Mouse (Mus musculus) retina, postnatal 1 day (tissue): ENCODE data around the gene Pitpnm1.
A peak's percentile ranks its signal among the peaks of the same experiment; 100 is the strongest.

Source experiments
- DNase-seq: peaks from one replicate; pipeline ENCODE4 v3.0.0-alpha.2; 2012

Pitpnm1 gene

DNA sequence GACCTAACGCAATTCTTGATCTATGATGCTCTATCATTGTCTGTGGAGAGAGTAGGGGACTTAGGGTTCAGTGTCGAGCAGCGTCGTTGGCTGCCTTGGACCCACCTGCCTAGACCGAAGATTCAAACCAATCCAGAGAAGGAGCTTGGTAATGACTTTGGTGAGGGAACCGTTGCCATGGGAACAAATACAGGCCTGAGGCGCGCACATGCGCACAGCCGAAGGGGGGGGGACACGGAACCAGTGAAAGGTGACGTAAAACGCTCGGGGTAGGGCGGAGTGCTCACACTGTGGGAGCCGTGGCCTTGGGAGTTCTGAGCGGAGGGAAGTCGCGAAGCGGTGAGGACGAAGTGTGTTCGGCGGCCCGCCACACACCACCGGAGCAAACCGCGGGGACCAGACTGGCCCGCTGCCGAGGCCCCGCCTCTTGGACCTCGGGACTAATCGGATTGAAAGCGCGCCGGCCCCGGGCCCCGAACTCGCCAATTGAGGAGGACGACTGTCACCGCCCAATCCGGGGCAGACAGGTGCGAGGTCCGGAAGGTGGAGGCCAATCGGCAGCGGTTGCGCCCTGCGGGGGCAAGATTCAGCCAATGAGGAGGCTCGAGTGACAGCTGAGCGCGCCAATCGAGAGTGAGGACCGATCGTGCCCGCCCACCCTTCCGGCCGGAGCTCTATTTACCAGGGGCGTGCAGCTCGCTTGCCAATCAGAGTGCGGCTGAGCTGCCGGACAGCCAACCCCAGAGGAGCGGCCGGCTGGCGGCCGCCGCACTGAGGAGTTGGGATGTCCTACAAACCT lies 3.0 kb upstream of the Pitpnm1 start, which contains the start of gene Cdk2ap2:
TSS of gene Cdk2ap2 (plus strand) at position 541 of the 799 bp plus-strand sequence.
- peak; percentile 98 for DNase-seq

DNA sequence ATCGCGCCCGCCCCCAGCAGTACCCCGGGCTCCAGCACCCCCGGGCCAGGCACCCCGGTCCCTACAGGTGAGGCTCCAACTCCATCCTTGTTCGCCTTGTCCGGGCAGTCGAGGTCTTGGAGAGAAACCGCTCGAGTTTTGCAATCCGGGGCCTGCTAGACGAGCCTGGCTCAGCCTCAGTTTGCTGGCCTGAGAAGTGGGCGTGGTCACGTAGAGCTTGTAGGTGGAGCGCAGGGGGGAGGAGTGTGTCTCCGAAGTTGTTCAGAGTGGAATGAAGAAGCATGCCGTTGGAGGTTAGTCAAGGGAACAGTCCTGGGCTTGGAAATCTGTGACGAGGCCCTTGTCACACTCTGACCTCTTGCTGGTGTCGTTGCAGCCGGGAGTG lies 2.4 kb upstream of the Pitpnm1 start:
- DNase-seq: no peak

DNA sequence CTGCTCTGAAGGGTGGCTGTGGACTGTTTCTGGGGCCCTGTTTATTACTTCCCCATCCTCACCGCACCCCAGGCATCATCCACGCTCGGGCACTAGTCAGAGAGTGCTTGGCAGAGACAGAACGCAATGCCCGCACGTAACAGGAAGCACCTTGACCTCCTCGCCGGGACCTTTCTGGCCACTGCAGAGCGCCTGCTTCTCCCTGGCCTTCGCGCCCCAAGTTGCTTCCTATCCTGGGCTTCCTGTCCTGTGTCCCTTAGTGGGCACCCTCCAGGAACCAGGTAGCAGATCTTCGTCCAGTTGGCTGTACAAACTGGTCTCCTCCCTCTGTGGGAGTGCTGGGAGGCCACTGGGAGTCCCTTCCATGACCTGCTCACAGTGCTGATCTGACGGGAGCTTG lies 1.4 kb upstream of the Pitpnm1 start:
- DNase-seq: no peak

DNA sequence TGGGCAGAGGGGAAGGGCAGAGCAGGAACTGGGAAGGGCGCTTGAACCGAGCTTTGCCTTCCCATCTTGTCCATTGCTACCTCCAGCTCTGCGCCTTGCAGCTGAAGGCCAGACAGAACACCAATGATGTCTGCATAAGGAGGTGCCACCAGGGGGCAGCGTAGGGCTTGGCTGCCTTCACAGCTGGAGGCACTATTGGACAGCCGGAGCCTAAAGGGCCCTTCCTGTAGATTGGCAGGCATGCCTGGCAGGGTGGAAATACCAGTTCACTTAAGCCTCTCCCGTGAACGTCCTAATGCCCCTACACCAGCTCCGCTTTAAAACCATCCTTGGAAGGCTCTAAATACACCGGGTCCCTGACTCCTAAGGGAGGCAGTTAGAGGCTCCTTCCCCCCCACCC lies 742 bp upstream of the Pitpnm1 start:
- peak; percentile 94 for DNase-seq

DNA sequence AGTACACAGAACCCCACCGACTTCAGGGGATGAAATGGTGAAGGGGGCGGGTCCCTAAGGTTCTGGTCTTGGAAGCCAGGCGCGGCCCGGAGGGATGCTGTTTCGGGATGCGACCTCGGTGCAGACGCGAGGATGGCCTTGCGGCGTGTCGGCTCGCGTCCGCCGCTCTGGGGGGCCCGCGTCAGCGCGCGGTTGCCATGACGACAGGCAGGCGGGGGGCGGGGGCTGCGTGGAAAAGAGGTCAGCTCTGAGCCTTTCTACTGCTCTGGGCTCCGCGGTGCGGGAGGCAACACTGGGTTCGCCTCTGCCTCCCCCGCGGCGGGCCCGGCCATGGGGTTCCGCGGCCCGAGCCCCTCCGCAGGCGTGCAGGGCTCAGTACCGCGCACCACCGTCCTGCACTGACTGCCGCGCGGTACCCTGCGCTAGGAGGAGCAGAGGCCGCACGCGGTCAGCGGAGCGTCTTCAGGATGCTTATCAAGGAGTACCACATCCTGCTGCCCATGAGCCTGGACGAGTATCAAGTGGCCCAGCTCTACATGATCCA lies 992 bp downstream of the Pitpnm1 start:
- peak; percentile 92 for DNase-seq

DNA sequence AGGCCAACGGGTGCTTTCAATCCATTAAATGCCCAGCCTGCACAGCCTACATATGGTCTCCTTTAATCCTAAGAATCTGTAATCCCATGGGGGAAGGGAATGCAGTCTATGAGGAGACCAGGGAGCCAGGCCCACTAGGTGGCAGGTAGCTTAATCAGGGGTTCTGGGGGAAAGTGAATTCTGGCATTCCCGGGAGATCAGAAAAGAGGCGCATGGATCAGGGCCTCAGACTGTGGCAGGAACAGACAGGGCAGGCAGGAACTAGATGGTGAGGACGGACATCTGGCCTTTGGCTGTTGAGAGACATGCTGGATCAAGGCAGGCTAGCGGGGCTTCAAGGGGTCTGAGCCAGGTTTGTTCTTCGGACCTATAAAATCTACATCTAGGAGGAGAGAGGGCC lies 1.7 kb downstream of the Pitpnm1 start:
- DNase-seq: peak; percentile 87

DNA sequence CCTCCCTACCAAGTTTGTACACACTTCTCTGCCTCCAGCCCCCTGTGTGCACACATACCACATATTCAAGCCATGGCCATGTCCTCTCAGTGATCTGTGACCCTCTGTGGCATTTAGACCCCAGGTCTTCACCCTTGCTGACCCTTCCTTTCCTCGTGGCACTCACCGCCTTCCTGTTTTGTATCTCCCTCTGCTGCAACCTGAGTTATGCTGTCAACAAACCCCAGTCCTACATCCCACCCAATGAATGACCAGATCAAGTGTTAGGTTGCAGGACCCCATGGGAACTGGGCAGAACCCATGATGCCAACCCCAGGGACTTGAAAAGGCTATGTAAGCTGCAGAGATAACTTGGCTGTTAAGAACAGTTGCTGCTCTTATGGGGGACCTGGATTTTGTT lies 2.3 kb downstream of the Pitpnm1 start:
- no peak for DNase-seq

DNA sequence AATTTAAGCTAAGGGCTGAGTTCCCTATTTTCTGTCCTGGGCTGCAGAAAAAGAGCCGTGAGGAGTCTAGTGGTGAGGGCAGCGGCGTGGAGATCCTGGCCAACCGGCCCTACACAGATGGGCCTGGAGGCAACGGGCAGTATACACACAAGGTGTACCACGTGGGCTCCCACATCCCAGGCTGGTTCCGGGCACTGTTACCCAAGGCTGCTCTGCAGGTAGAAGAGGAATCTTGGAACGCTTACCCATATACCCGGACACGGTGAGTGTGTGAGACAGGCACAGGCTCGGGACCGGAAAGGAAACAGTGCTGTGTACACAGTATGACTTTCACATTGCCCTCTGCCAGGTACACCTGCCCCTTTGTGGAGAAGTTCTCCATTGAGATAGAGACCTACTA lies 2.8 kb downstream of the Pitpnm1 start:
- no peak for DNase-seq

DNA sequence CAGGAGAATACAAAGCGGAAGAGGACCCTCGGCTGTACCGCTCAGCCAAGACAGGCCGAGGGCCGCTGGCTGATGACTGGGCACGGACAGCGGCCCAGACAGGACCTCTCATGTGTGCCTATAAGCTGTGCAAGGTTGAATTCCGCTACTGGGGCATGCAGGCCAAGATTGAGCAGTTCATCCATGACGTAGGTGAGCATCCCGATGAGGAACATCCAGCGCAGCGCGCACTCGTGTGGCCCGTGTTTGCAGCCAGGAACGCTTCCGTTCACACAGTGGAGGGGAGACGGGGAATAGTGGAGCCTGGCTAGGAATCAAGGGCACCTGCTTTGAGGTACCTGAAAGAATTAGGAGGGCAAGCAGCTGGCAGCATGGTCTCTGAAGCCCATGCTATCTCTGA lies 3.5 kb downstream of the Pitpnm1 start:
- no peak for DNase-seq

DNA sequence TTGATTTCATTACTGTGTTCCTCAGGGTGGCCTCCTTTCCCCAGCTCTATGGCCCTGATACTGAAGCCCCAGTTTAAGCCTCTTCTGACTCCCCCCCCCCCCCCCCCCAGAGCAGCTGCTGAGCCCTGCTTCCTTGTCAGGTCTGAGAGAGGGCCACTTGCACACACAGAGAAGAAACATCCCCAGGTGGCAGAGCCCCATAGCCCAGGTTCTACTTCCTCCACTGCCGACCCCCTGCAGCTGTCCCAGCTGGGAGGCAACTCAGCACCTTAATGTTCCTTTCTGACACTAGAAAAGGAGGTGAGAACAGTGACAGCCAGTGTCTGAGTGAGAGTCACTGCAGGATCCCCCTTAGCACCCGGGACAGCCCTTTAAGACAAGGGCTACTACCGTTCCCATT lies 4.0 kb downstream of the Pitpnm1 start:
- DNase-seq: no peak

DNA sequence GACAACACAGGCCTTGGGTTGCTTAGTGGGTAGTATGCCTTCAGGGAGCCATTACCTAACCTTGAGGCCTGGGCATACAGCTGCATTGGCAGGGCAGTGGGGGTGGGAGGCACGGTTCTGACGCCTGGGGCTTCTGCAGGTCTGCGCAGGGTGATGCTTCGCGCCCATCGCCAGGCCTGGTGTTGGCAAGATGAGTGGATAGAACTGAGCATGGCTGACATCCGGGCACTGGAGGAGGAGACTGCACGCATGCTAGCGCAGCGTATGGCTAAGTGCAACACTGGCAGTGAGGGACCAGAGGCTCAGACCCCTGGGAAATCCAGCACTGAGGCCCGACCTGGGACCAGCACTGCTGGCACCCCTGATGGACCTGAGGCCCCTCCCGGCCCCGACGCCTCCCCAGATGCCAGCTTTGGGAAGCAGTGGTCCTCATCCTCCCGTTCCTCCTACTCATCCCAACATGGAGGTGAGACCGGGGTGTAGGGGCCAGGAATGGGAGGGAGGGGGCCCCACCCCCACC lies 4.9 kb downstream of the Pitpnm1 start:
- no peak for DNase-seq

DNA sequence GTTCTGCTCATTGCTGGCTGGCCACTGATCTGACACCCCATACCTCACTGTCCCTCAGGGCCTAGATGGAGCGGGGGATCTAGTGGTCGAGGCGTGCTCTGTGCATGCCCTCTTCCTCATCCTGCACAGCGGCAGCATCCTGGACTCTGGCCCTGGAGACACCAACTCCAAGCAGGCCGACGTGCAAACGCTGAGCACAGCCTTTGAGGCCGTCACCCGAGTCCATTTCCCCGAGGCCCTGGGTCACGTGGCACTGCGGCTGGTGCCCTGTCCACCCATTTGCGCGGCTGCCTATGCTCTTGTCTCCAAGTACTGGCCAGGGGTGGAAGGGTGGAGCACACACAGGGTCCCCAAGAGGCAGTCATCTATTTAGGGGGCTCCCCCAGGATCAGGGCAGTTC lies 6.9 kb downstream of the Pitpnm1 start:
- DNase-seq: no peak

DNA sequence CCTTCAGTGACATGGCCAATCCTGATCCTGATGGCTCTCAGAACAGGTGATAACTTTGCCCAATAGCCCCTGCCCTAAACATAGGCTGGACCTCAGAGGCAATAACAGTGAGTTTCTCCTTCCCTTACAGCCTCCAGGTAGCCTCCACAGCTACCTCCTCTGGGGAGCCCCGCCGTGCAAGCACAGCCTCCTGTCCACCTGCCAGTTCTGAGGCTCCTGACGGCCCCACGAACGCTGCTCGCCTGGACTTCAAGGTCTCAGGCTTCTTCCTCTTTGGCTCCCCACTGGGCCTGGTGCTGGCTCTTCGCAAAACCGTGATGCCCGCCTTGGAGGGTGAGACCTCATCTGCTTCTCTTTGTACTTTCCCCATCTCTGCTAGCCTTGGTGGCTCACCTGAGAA lies 8.7 kb downstream of the Pitpnm1 start:
- DNase-seq: no peak

DNA sequence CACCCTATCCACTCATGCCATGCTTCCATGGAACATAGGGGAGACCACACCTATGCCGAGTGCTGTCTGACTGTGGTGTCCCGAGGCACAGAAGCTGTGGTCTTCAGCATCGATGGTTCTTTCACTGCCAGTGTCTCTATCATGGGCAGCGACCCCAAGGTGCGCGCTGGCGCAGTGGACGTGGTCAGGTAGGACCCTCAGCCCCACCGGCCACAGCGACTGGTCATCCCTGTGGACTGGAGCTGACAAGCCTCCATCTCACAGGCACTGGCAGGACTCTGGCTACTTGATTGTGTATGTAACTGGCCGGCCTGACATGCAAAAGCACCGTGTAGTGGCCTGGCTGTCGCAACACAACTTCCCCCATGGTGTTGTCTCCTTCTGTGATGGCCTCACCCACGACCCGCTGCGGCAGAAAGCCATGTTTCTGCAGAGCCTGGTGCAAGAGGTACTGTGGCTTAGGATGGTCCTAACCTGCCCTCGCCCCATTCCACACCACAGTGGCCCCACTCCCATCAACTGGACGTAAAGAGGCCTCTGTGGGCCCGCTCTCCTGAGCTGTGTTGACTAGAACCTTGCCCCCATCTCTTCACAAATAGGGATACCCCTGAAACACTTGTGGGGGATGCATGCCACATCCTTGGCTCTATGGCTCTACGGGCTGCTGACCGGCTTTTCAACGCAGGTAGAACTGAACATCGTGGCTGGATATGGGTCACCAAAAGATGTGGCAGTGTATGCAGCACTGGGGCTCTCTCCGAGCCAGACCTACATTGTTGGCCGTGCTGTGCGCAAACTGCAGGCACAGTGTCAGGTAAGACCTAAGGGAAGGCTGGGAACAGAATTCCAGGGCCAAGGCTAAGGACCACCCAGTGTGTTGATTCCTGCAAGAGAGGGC lies 12.5 kb downstream of the Pitpnm1 start:
- DNase-seq: no peak

DNA sequence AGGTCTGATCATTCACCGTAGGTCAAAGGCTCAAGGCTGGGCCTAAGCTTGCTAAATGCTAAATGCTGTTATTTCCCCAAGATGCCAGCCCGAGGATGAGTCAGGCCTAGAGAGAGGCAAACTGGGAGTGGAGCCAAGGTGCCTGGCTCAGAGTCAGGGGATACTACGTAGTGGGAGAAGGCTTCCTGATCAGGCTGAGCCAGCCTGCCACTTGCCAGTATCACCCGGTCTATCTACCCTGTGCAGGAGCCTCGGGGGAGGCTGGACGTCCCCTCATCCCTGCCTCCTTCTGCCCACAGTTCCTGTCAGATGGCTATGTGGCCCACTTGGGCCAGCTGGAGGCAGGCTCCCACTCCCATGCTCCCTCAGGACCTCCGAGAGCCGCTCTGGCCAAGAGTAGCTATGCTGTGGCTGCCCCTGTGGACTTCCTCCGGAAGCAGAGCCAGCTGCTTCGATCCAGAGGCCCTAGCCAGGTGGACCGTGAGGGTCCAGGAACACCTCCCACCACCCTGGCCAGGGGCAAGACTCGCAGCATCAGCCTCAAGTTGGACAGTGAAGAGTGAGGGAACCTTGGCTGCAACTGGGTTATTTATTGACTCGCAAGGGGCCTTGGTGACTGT lies 13.5 kb downstream of the Pitpnm1 start:
- no peak for DNase-seq

DNA sequence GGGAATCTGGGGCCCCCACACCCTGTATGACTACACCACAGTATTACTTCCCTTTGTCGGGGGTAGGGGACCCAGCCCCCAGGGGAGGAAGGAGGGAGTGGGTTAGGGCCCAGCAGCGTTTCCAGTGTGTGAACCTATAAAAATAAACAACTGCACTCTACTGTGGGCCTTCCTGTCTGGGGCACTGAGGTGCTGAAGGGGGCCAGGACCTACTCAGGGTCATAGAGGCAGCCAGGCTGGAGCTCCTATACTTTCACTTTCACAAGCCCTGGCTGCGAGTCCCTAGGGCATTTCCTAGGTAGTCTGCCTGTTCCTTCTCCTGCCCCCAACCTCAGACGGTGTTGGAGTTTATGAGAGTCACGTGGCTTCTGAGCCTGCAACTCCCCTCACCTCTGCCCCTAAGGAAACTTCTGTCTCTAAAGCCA lies 14.0 kb downstream of the Pitpnm1 start:
- no peak for DNase-seq

DNA sequence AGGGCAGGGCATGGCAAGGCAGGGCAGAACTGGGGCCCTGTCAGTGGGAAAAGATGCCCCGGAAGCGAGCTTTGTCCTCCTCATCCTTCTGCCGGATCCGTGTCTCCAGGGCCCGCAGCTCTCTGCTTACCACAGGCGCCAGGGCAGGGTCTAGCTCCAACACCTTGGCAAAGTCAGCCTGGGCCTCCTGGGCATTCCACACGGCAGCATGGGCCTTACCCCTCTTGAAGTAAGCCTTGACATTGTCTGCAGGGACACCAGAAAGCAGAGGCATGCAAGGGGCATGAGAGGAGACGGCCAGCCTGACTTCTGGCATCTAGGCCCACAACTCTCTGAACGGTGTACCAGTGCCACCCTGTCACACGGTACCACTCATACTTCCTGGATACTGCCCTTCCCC lies 14.8 kb downstream of the Pitpnm1 start:
- DNase-seq: no peak

DNA sequence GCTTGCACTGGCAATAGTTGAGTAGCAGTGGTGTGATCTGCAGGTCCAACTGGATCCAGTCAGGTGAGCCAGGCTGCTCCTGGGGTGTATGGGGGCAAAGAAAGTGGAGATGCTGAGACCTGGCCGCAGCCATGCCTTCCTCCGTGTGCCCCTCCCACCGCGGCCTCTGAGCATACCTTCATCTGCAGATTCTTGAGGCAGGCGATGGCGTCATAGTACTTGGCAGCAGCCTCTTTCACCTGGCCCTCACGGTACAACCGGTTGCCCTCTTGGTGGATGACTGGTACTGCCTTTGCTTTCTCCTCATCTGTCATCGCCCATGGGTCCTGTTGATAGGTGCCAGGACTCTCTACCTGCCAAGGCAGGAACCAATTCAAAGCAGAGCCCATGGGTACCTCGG lies 15.3 kb downstream of the Pitpnm1 start:
- no peak for DNase-seq

DNA sequence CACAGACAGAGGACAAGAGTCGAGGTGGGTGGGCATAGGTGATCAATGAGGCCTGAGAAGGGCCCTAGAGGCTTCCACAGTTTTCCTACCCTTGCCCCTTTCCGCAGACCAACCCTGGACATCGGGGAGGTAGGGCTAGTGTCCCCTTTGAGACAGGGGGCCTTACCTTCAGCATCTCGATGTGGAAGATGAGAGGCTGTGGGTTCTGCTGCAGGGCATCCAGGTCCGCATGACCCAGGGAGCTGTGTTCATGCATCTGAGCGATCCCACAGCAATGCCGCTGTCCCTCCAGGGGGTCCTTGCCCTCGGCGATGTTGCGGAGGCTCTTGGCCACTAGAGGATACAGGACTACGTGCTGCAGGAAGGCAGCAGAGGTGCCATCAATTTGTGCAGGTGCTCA lies 16.0 kb downstream of the Pitpnm1 start:
- no peak for DNase-seq

DNA sequence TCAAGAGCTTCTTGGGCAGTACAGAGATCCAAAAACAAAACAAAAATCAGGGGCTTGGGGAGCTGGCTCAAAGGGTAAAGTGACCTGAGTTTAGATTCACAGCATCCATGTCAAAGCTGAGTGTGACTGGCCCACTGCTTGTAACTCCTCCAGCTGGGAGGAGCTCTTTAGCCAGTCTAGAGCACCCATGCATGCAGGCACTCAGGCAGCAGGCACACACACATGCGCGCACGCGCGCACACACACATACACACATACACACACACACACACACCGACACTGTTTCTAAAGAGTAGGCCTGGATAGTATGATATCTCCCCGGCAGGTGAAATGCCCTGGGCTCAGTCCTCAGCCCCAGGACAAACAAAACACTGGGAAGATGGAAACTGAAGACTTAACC lies 17.2 kb downstream of the Pitpnm1 start:
- DNase-seq: no peak

DNA sequence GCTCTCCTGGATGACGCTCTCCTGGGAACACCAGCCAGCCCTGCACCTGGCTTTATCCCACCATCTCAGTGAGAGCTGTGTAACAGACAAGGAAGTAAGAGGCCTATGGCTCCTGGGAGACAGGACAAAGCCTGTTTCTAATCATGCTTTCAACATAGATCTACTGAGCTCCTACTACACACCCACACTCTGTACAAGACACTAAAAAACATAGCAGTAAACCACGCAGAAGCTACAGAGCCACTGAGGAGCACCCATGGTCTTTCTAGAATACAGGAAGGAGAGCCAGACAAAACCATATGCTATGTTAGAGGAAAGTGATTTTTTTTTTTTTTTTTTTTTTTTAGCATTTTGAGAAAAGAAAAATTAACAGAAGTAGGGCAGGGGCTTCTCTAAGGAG lies 18.6 kb downstream of the Pitpnm1 start:
- DNase-seq: no peak

DNA sequence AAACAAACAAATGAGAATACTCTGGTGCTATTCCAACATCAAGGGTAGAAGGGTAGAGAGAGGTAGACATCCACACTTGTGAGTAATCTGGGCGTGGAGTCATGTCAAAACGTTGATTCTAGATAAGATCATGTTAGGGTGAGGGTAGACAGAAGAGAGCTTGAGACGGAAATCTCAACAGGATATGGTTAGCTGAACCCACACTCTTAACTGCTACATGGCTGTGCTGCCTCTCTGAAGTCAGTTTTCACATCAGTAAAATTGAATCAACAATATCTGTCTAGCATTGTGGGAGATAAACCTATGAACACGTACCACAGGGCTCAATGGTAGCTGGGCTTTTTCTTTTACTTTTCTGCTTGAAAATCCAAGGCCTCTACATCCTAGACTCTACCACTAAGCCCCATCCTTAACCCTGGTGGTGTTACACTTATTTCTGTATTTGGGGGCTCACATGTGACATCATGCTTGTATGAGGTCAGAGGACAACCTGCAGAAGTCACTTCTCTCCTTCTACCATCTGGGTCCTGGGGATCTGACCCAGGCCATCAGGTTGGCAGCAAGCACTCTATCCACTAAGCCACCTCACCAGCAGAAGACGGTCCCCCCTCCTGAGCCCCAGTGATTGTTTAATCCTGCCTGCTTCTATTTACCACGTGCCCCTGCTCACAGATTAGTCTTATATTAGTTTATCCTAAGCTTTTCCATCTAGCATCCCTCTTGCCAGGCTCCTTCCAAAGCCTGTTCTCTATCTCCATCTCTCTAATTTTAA lies 20.1 kb downstream of the Pitpnm1 start:
- peak; percentile 39 for DNase-seq
